Mouse (Mus musculus) heart, embryonic 10.5 days (tissue): Measurements from ENCODE around the gene Nol12. TPM values are rescaled to one million over a fixed set of nuclear protein-coding genes. Genes with fewer than 3 reads are reported as not detected.
A peak's percentile ranks its signal among the peaks of the same experiment; 100 is the strongest.

Source experiments
- DNase-seq: peaks from one replicate; pipeline ENCODE4 v3.0.0-alpha.2; 2017; ENCODE audit warnings: low spot score
- H3K27ac ChIP-seq: fragments of 300-500 bp; sonication (generic); 2 replicates; pipeline ENCODE4 v1.5.1; 2016; ENCODE audit warnings: mild to moderate bottlenecking
- H3K27me3 ChIP-seq: fragments of 300-500 bp; sonication (generic); 2 replicates; pipeline ENCODE4 v1.6.1; 2016; ENCODE audit warnings: mild to moderate bottlenecking; ENCODE audit not compliant: poor library complexity, insufficient read depth, severe bottlenecking
- H3K36me3 ChIP-seq: fragments of 300-500 bp; sonication (generic); 2 replicates; pipeline ENCODE4 v1.6.1; 2016; ENCODE audit warnings: mild to moderate bottlenecking, moderate library complexity
- H3K4me1 ChIP-seq: fragments of 300-500 bp; sonication (generic); 2 replicates; pipeline ENCODE4 v1.6.1; 2016; ENCODE audit warnings: mild to moderate bottlenecking
- H3K4me3 ChIP-seq: fragments of 300-500 bp; sonication (generic); 2 replicates; pipeline ENCODE4 v1.5.1; 2016; ENCODE audit warnings: mild to moderate bottlenecking, moderate library complexity
- H3K9me3 ChIP-seq: fragments of 300-500 bp; sonication (generic); 2 replicates; pipeline ENCODE4 v1.6.1; 2016; ENCODE audit warnings: mild to moderate bottlenecking, moderate library complexity
- WGBS: fragments of 180-500 bp; shearing (Covaris S2); methylation state at CpG from one replicate; pipeline ENCODE4 v1.1.7; 2016; 5-methylcytosine and 5-hydroxymethylcytosine counted together
- polyA plus RNA-seq: library from polyadenylated mRNA; unstranded; fragments of >200 nt; fragmentation: Nextera tagmentation; extraction: Ambion mirVana; gene quantifications from 2 replicates; pipeline ENCODE4 v1.2.1, GENCODE M21; 2016

The Nol12 gene
- polyA plus RNA-seq, 1 experiment from 2014 or later = 70.0 TPM

DNA sequence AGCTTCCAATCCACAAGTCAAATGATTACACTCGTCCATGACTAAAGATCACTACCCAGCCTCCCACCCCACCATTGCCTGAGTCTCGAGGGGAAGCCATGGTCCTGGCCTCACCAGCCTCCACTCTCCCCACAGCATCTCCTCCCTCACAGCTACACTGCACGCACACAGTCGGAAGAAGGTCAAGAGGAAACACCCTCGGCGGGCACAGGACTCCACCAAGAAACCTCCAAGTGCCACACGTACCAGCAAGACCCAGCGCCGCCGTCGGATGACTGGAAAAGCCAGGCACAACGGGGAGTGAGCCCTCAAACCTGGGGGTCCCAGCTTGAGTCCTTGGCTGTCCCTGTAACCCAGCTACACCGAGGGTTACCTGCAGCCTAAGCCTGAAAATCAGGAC lies 5.6 kb downstream of the Nol12 start:
- H3K9me3 ChIP-seq = no peaks in the 10 kb centered on the region
- no peak overlapping the region for H3K4me3 ChIP-seq
- no peaks in the 10 kb centered on the region for H3K27me3 ChIP-seq
- peaks cover 30% of the 10 kb centered on the region for H3K4me1 ChIP-seq
- H3K27ac ChIP-seq = no peak overlapping the region
- WGBS = 94% methylated on average over 13 of the region's 13 CpGs
- peaks cover 57% of the 10 kb centered on the region for H3K36me3 ChIP-seq
- peak; percentile 82 for DNase-seq

DNA sequence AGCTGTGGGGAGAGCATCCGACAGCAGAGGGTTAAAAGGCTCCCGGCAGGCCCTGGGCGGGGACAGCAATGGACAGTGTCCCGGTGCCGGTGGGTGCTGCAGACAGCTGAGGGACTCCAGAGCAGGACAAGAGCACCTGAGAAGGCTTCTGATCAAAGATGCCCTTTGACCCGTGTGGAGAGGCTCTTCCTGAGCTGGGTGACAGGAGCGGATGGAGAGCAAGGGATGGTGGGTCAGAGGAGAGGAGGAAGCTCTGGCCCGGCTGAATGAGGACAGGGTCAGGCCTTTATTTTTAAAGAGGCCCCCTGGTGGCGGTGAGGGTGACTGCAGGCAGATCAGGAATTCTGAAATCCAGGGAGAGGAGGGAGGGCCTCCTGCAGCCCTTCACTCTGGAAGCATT lies 7.9 kb downstream of the Nol12 start:
- Histone ChIP-seq H3K4me3 (peak overlapping the region; percentile 51), H3K9me3 (no peaks in the 10 kb centered on the region), H3K36me3 (peaks cover 43% of the 10 kb centered on the region), H3K27ac (peak overlapping the region; percentile 82), H3K4me1 (peaks cover 16% of the 10 kb centered on the region), H3K27me3 (peaks cover 14% of the 10 kb centered on the region)
- DNase-seq = peak; percentile 92
- WGBS = under 1% methylated on average over 9 of the region's 9 CpGs

DNA sequence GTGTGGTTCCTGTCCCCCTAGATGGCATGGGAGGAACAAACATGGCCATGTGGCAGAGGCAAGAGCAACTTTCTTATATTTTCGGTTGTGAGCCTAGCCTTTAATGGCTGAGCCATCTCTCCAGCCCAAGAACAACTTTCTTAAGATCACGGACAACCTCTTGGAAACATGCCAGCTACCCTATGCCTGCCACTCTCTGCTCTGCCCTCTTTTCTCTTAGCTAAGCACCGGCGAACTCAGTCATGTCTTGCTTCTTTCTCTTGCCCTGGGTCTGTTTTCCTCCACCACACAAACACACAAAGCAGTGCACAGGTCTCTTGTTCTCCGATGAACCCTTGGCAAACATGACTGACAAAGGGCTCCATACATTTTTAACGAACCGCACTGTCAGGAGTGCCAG lies 11.5 kb downstream of the Nol12 start:
- Histone ChIP-seq H3K36me3 (peaks cover 7% of the 10 kb centered on the region), H3K4me3 (no peak overlapping the region), H3K27me3 (peaks cover 14% of the 10 kb centered on the region), H3K9me3 (no peaks in the 10 kb centered on the region), H3K4me1 (peaks cover 29% of the 10 kb centered on the region), H3K27ac (no peak overlapping the region)
- no peak for DNase-seq
- WGBS = 84% methylated on average over 7 of the region's 7 CpGs

DNA sequence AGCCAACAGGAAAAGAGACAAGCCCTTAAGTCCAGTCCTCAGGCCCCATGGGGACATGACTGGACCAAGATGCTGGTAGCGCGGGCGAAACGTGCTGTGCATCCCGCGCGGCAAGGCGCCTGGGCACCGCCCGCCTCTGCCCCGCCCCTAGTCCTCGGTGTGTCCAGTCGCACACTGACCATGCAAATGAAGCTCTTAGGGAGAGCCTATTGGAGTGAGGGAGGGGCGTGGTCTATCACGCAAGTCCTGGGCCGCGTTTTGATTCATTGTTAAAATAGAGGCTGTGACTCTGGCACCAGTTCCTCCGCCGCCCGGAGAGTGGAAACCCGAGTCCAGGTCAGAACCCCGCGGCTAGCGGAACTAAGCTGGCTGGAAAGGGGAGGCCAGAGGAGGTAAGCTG lies 12.9 kb downstream of the Nol12 start, which contains the start of gene Triobp:
TSS of gene Triobp (plus strand) at position 68 of the 400 bp plus-strand sequence.
- Histone ChIP-seq H3K4me3 (peak within 1 kb of the TSS; percentile 60), H3K27ac (peak within 1 kb of the TSS; percentile 81), H3K36me3 (peaks cover 4% of the 10 kb centered on the region; the same call in 1 of the 2 replicates), H3K27me3 (peaks cover 14% of the 10 kb centered on the region), H3K9me3 (no peaks in the 10 kb centered on the region), H3K4me1 (peaks cover 24% of the 10 kb centered on the region)
- DNase-seq = peak; percentile 96
- WGBS = under 1% methylated on average over 24 of the region's 24 CpGs

DNA sequence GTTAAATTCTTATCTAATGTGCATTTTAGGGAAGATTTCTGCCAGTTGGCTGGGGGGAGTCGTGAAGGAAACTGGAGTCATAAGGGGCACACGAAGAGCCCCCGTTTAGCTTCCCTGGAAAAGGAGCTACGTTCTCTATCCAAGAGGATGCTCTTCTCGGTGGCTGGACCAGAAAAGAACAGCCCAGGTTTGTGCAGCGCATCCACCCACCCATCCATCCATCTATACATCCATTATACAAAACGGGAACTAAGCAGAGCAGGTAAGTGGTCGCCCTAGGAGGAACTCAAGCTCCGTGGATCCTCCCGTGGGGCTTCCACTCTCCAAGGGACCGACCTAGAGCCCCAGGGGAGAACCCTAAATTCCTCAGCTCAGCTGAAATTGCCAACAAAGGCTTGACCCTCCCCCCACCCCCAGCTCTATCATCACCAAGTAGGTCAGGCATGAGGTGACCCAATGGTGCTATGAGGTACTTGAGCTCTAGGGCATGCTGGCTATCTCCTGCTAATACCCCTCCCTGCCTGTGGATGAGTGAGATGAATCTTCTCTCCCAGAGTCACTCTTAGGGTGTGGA lies 13.5 kb downstream of the Nol12 start:
- peaks cover 4% of the 10 kb centered on the region; the same call in 1 of the 2 replicates for H3K36me3 ChIP-seq
- H3K27me3 ChIP-seq = peaks cover 14% of the 10 kb centered on the region
- no peaks in the 10 kb centered on the region for H3K9me3 ChIP-seq
- peak overlapping the region; percentile 81 for H3K27ac ChIP-seq
- peak overlapping the region; percentile 60 for H3K4me3 ChIP-seq
- H3K4me1 ChIP-seq = peaks cover 18% of the 10 kb centered on the region
- 10% methylated on average over 11 of the region's 11 CpGs for WGBS
- DNase-seq = peak; percentile 75

DNA sequence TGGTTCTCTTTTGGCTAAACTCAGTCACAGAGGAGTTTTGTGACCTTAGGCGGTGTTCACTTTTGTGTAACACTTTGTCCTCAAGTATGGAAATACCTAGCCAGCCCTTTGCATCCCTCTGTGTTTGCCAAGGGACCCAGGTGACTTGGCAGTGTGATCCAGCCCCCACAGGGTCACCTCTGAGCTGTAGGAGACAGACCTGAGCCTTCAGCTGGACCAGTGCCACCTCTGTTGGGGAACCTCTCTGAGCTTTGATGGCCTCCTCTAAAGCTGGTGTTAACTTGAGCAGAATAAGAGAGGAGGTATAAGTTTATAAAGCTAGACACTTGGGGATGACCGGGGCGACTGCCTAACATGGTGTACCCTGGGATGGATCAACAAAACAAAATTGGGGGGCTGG lies 14.2 kb downstream of the Nol12 start:
- Histone ChIP-seq H3K27ac (no peak overlapping the region), H3K9me3 (no peaks in the 10 kb centered on the region), H3K36me3 (peaks cover 8% of the 10 kb centered on the region), H3K4me3 (no peak overlapping the region), H3K4me1 (peaks cover 17% of the 10 kb centered on the region), H3K27me3 (peaks cover 14% of the 10 kb centered on the region)
- DNase-seq = no peak
- 93% methylated on average over 3 of the region's 3 CpGs for WGBS

DNA sequence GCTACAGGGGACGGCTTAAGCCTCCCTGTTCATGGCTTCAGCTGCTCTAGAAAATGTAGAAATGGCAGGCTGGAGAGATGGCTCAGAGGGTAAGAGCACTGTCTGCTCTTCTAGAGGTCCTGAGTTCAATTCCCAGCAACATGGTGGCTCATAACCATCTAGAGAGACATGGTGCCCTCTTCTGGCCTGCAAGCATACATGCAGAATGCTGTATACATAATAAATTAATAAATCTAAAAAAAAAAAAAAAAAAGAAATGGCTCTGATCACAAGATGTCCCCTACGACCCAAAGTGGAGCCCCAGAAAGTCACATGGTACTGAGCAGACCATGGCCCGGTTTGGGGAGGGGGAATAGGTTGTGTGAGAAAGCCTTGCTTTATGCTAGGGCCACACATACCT lies 20.9 kb downstream of the Nol12 start:
- no peak overlapping the region for H3K4me3 ChIP-seq
- H3K4me1 ChIP-seq = peaks cover 10% of the 10 kb centered on the region
- no peak overlapping the region for H3K27ac ChIP-seq
- 69% methylated on average over 3 of the region's 3 CpGs for WGBS
- no peaks in the 10 kb centered on the region for H3K9me3 ChIP-seq
- no peak for DNase-seq
- H3K27me3 ChIP-seq = no peaks in the 10 kb centered on the region
- H3K36me3 ChIP-seq = peaks cover 17% of the 10 kb centered on the region

DNA sequence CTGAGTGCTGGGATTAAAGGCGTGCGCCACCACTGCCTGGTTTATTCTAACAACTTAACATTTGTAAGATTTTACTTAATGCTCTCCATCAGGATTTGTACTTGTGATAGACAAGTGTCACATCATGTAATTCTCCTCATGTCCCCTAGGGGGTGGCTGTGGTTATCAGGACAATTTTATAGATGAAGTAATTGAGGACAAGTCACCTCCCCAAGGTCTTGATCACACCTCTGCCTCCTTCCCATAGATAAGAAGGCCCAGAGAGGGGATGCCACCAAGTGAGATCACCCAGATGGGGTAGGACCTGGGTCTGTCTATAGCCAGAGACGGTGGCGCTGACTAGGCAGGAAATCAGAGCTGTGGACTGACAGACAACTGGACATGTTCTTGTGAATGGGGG lies 21.6 kb downstream of the Nol12 start:
- H3K36me3 ChIP-seq = peaks cover 20% of the 10 kb centered on the region

DNA sequence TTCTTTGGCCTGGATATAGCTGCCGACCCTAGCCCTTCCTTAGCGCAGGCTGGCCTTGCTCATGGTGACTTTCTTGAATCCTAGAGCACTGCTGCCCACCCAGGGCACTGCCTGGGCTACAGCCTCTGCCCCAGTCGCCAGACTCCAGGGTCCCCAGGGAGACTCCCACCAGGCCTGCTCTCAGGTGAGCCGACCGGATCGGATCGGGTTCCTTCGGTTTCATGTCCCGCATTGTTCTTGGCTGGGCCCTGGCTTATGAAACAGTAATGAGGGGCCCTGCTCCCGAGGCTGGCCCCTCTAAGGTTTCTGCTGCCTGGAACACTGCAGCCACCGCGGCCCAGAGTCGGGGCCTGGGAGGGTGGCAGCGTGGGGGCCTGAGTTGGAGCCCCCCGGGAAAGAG lies 22.3 kb downstream of the Nol12 start:
- no peak for DNase-seq
- Histone ChIP-seq H3K27ac (peak overlapping the region; percentile 49; the same call in 1 of the 2 replicates), H3K4me1 (peaks cover 10% of the 10 kb centered on the region), H3K4me3 (no peak overlapping the region), H3K27me3 (no peaks in the 10 kb centered on the region), H3K36me3 (peaks cover 20% of the 10 kb centered on the region), H3K9me3 (no peaks in the 10 kb centered on the region)
- 49% methylated on average over 15 of the region's 15 CpGs for WGBS

More for the DNA sequence above, 21.6 kb downstream of the Nol12 start:
- no peak for DNase-seq
- peaks cover 10% of the 10 kb centered on the region for H3K4me1 ChIP-seq
- H3K4me3 ChIP-seq = no peak overlapping the region
- H3K9me3 ChIP-seq = no peaks in the 10 kb centered on the region
- H3K27ac ChIP-seq = no peak overlapping the region
- WGBS = 60% methylated on average over 4 of the region's 4 CpGs
- no peaks in the 10 kb centered on the region for H3K27me3 ChIP-seq

DNA sequence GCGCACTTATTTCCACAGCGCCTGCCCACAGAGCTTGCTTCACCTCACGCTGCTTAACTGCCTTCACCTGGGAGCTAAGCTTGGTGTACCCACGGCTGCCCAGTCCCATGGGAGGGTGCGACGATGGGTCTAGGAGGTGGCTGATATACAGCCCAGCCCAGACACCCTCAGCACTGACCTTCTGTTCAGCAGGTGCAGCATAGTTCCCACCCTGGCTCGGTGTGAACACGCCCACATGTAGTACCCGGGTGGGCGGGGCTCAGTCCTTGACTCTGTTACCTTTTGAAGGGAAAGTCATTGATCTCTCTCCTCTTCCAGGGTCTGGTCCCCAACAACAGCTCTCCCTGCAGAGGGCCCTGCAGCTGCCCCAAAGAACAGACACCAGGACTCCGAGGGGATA lies 24.8 kb downstream of the Nol12 start:
- no peaks in the 10 kb centered on the region for H3K9me3 ChIP-seq
- no peak for DNase-seq
- no peaks in the 10 kb centered on the region for H3K27me3 ChIP-seq
- no peak overlapping the region for H3K27ac ChIP-seq
- H3K4me1 ChIP-seq = peaks cover 15% of the 10 kb centered on the region
- H3K36me3 ChIP-seq = peaks cover 10% of the 10 kb centered on the region; the same call in 1 of the 2 replicates
- no peak overlapping the region for H3K4me3 ChIP-seq
- 84% methylated on average over 11 of the region's 11 CpGs for WGBS

DNA sequence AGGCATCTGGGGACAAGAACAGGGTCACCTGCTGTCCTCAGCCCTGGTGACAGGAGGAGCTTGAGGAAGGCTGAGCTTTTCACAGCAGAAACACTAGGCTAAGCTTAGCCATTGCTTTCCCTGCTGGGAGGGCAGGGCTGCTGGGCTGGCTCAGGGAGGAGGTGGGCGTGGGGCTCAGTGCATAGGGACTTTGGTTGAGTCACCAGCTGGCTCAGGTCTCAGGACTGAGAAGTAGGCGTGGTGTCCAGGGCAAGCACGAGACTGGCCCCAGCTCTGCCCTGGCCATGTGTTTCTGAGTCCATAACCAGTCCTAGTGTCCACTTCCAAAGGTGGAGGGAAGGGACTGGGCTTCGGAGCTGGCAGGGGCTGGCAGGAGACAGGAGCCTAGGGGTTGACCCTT lies 25.4 kb downstream of the Nol12 start:
- Histone ChIP-seq H3K4me1 (peaks cover 15% of the 10 kb centered on the region), H3K36me3 (peaks cover 10% of the 10 kb centered on the region; the same call in 1 of the 2 replicates), H3K4me3 (no peak overlapping the region), H3K27me3 (no peaks in the 10 kb centered on the region), H3K27ac (no peak overlapping the region), H3K9me3 (no peaks in the 10 kb centered on the region)
- WGBS = 74% methylated on average over 4 of the region's 4 CpGs
- DNase-seq = no peak

DNA sequence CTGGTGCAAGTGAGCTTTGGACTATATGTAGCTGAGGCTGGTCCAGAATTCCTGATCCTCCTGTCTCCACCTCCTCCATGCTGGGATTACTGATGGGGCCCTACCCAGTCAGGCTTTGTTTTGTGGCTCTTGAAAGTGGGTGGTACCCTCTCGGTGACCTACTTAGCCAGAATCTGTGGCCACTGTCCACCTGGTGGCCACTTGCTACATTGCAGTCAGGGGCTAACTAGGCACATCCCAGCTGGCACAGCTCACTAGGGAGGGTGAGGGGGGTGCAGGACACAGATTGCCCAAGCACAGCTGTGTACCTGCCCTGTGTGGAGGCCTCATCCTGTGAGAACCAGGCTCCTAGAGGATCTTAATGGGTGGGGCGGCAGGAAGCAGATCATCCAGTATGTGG lies 28.2 kb downstream of the Nol12 start:
- Histone ChIP-seq H3K36me3 (peaks cover 23% of the 10 kb centered on the region), H3K27ac (0 out of 2 replicates have a peak overlapping the region, but pooled peaks have one; percentile 2)
- 31% methylated on average over 2 of the region's 2 CpGs for WGBS

DNA sequence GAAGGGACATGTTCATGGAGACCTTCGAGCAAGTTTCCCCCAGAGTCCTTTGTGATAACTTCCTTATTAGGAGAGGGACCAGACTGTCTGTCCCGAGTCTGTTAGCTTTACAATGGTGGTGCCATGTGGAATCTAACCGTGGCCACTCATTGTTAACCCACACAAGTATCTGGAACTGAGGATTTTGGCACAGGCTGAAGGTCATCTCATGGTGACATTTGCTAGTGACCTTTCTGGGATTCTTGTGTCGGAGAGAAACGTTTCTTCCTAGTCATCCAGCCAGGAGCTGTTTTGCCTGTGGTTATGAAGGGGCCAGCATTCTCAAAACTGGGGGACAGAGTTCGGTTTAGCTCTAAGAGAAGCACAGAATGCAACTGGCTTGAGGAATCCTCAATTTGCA lies 36.9 kb downstream of the Nol12 start:
- Histone ChIP-seq H3K9me3 (no peaks in the 10 kb centered on the region), H3K4me3 (no peak overlapping the region), H3K27ac (no peak overlapping the region), H3K36me3 (peaks cover 14% of the 10 kb centered on the region), H3K27me3 (peaks cover 29% of the 10 kb centered on the region), H3K4me1 (peaks cover 12% of the 10 kb centered on the region; the same call in 1 of the 2 replicates)
- 74% methylated on average over 6 of the region's 6 CpGs for WGBS
- DNase-seq = no peak

More for the DNA sequence above, 28.2 kb downstream of the Nol12 start:
- Histone ChIP-seq H3K27me3 (peaks cover 10% of the 10 kb centered on the region), H3K4me1 (peaks cover 5% of the 10 kb centered on the region; the same call in 1 of the 2 replicates), H3K4me3 (no peak overlapping the region), H3K9me3 (no peaks in the 10 kb centered on the region)
- DNase-seq = no peak
